Mouse (Mus musculus) left cerebral cortex, adult 8-10 months (tissue): ENCODE measurements around the gene Slc46a1. TPM values are rescaled to one million over a fixed set of nuclear protein-coding genes. Genes with fewer than 3 reads are reported as not detected.

ENCODE experiments used
- DNase-seq, 2 experiments: peaks; one replicate each; pipeline ENCODE4 v3.0.0; 2022; ENCODE audit warnings: low spot score in 2 of 2
- total RNA-seq, 4 experiments: library from RNA; stranded (reverse); gene quantifications; 2 replicates each; pipeline ENCODE4 v1.2.4; 2022

Gene Slc46a1
- total RNA-seq, 4 experiments from 2014 or later: 8.2 to 15.4 (median 12.2) TPM

GRCm38 (mm10) chr11:78501529-78501928 is 36.0 kb downstream of the Slc46a1 start:
- no peak for DNase-seq

GRCm38 (mm10) chr11:78502909-78503650 is 37.6 kb downstream of the Slc46a1 start, which contains the start of gene Sebox:
Gene Sebox, plus strand, starts transcription at chr11:78503447.
- no peak for DNase-seq

GRCm38 (mm10) chr11:78505430-78505829 is 39.9 kb downstream of the Slc46a1 start:
- no peak for DNase-seq

- DNase-seq: no peak
Observed at GRCm38 (mm10) chr11:78509148-78509547, 43.7 kb downstream of the Slc46a1 start.

DNA sequence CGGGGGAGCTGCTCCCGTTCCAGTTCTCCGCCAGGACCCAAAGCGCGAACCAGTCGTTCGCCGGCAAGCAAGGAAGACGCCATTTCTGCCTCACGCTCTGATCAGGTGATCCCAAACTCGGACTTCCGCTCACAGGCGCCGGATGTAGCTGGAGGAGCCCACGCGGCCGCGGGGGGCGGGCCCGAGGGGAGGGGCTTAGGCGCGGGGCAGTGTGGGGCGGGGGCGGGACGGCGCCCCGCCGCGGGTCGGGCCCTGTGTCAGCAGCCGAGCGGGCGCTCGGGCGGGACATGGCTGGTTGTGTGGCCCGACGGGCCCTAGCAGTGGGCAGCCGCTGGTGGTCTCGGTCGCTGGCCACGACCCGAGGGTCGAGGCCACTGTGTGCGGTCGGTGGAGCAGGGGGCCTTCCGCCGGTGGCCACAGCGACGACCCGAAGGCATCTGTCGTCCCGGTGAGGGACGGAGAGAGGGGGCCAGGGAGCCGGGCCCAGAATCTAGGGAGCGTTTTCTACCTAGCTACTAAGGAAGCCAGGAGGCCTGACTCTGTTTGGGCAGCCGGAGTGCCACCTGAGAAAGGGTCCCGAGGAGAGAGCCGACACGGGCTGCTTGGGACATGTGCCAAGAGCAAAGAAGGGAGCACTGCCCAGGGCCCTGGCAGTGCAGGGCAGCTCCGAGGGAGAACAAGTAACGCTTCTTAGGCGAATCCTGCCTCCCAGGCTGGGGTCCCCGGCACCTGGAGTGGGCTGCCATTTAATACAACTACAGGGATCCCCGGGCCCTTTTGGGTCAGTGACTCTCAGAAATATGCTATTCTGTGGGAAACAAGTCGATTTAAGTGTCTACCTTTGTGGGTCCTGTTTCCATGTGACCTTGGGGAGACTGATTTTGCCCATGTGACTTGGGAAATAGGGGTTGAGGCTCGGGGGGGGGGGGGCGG is 46.8 kb downstream of the Slc46a1 start, which contains the start of the genes Tmem199 and Poldip2:
Gene Tmem199, minus strand, starts transcription at position 148 of the 933 bp plus-strand sequence.
Gene Poldip2, plus strand, starts transcription at position 169 of the 933 bp plus-strand sequence.
- peak; percentile 65 to 87 for DNase-seq

GRCm38 (mm10) chr11:78513106-78513790 is 47.8 kb downstream of the Slc46a1 start:
- DNase-seq: no peak

DNA sequence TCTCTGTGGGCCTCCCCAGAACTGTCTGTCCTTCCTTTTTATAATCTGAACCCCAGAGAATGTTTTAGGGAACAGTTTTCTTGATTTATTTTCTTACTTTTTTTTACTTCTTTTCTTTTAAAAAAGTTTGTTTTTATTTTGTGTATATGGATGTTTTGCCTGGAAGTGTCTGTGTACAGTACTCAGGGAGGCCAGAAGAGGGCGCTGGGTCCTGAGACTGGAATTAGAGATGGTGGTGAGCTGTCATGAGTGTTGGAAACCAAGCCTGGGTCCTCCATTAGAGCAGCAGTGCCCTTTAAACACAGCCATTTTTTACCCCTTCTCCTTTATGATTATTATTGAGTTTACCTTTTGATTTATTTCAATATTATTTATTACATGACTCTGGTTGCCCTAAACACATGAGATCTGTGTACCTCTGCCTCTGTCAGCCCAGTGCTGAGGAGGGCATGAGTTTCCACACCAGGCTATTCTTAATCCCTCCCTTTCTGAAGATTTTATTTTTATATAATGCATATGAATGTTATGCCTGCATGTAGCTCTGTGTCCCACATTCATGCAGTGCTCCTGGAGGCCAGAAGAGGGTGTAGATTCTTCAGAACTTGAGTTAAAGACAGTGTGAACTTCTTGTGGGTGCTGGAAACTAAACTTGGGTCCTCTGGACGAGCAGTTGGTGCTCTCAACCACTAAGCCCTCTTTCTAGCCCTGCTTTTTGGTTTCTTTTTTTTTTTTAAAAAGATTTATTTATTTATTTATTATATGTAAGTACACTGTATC is 50.2 kb downstream of the Slc46a1 start:
- no peak for DNase-seq

DNA sequence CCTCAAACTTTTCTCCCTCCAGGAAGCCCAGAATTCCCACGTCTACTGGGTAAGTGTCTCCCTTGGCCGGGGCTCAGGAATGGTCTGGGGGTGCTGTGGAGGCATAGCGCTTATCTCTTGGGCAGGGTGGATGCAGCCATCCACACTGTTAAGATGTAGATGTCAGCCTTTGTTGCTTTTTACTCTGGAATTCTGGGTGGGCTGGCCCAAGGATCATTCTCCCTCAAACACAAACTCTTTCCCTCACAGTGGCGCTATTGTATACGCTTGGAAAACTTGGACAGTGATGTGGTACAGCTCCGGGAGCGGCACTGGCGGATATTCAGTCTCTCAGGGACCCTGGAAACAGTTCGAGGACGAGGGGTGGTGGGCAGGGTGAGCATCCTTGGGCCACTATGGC is 53.4 kb downstream of the Slc46a1 start:
- DNase-seq: no peak

Other genes with a start within 250 kb of the Slc46a1 start
- gene Sdf2, start 220.0 kb upstream of the Slc46a1 start, total RNA-seq: 10 to 100 TPM; 54.1 to 66.1 (median 59.1) TPM
- 100 to 1,000 TPM in 2 of 4 experiments, 10 to 100 TPM in 2; 98.7 to 102 (median 100) TPM for gene Supt6, start 219.7 kb upstream of the Slc46a1 start, total RNA-seq
- gene 2610507B11Rik, start 203.9 kb upstream of the Slc46a1 start, total RNA-seq: 100 to 1,000 TPM; 172 to 181 (median 177) TPM
- 10 to 100 TPM; 12.0 to 15.3 (median 13.3) TPM for gene BC030499, start 174.9 kb upstream of the Slc46a1 start, total RNA-seq
- 10 to 100 TPM in 1 of 4 experiments, 1 to 10 TPM in 3; 6.8 to 11.9 (median 7.1) TPM for gene Spag5, start 164.2 kb upstream of the Slc46a1 start, total RNA-seq
- gene Aldoc, start 142.7 kb upstream of the Slc46a1 start, total RNA-seq: 100 to 1,000 TPM; 784 to 869 (median 811) TPM
- gene Pigs, start 137.3 kb upstream of the Slc46a1 start, total RNA-seq: 10 to 100 TPM; 57.1 to 62.1 (median 59.4) TPM
- 10 to 100 TPM; 28.5 to 34.5 (median 30.6) TPM for gene Unc119, start 122.2 kb upstream of the Slc46a1 start, total RNA-seq
- under 1 TPM in 2 of 4 experiments, not detected in 2; 0.11 to 0.19 TPM for gene Foxn1, start 79.1 kb upstream of the Slc46a1 start, total RNA-seq
- not detected for gene Slc13a2, start 43.5 kb upstream of the Slc46a1 start, total RNA-seq
- gene Sarm1, start 32.1 kb downstream of the Slc46a1 start, total RNA-seq: 10 to 100 TPM; 32.1 to 36.7 (median 33.1) TPM
- 10 to 100 TPM; 73.4 to 86.0 (median 77.9) TPM for gene Vtn, start 33.4 kb downstream of the Slc46a1 start, total RNA-seq
- gene Sebox, start 37.8 kb downstream of the Slc46a1 start, total RNA-seq: 1 to 10 TPM; 1.3 to 2.1 (median 1.6) TPM
- 10 to 100 TPM; 39.4 to 42.9 (median 41.8) TPM for gene Tmem199, start 46.5 kb downstream of the Slc46a1 start, total RNA-seq
- 100 to 1,000 TPM; 116 to 125 (median 118) TPM for gene Poldip2, start 46.5 kb downstream of the Slc46a1 start, total RNA-seq
- gene Tnfaip1, start 70.6 kb downstream of the Slc46a1 start, total RNA-seq: 10 to 100 TPM; 32.8 to 36.6 (median 34.2) TPM
- 10 to 100 TPM; 79.7 to 81.6 (median 80.9) TPM for gene Ift20, start 70.7 kb downstream of the Slc46a1 start, total RNA-seq
- gene Tmem97, start 85.1 kb downstream of the Slc46a1 start, total RNA-seq: 10 to 100 TPM; 23.7 to 29.6 (median 26.6) TPM
- gene Nlk, start 231.7 kb downstream of the Slc46a1 start, total RNA-seq: 10 to 100 TPM; 84.1 to 92.5 (median 87.6) TPM